Mouse (Mus musculus) spleen, embryonic (tissue): ENCODE measurements around the gene Sars2.
"Not testable (repeated sequence)": the region's sequence is repeated elsewhere in the genome, so short reads cannot be mapped to it uniquely, and the experiment has no call there.

Experiments
- CTCF ChIA-PET: fragments of 350-600 bp; sonication (Branson Sonifier 250); formaldehyde crosslinking; loops from one replicate; lab custom pipeline; 2022; lab: Charles Lee

The Sars2 gene

DNA sequence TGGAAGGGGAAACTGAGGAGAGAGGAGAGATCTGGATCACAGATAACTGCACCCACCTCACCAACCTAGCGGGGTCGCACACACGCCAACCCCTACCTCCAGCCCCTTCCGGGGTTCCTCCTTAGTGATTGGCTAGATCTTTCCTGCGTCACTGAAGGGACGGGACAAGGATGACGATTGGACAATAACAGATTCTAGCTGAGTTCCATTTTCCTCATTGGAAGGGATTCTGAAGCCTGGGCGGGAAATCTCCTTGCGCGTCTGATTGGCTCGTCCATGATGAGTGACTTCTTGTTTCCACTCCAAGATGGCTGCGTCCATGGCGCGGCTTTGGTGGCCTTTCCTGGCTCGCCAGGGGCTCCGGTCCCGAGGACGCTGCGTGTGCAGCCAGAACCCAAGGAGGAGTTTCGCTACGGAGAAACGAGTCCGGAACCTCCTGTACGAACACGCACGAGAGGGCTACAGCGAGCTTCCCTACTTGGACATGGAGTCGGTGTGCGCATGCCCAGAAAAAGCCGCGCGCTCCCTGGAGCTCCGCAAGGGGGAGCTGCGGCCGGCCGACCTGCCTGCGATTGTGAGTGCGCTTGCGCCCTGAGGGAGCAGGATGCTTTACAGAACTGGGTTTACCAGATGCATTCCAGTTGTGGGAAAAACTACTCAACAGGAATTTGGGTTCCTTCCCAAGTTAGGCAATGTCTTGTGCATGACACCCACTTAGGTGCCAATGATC lies at the start of gene Sars2, which contains the start of gene Mrps12:
Gene Sars2, plus strand, starts transcription at position 284 of the 730 bp plus-strand sequence.
Gene Mrps12, minus strand, starts transcription at position 112 of the 730 bp plus-strand sequence.
- CTCF ChIA-PET = interaction anchor here (0.6 kb wide), 1 partner anchor 69 kb away, joined by 4 read pairs; no protein-coding TSS in a partner anchor

DNA sequence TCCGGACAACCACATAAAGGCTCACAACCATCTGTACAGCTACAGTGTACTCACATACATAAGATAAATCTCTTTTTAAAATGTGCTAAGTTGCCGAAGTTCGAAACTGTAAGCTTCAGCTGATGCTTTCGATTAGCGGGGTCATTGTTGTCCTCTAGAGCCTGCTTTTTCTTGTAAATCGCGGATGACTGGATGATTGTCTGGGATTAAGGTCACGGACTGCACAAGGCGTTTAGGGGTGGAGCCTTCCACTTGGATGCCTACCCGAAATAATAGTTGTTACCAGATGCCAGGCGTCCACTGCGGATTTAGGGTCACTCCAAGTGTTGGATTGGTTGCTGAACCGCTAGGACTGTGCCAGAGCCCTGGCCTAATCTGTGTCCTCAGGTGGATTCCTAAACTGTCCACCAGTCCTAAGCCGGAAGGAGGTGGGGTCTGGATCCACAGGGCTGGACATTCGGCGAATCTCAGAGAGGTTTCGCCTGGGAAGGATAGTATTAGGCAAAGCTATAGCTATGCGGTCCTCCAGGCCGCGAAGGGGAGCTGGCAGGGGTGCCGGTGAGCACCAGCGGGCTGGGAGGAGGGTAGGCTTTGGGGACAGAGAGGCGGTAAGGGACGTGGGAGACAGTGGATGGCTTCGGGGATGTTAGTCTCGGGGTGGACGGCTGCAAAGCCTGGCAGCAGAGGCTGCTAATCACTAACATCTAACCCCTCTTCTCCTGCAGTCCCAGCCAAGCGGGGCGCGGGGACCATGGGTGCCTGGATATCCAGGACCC lies 49.1 kb upstream of the Sars2 start, which contains the start of gene Fbxo27:
Gene Fbxo27, plus strand, starts transcription at position 305 of the 776 bp plus-strand sequence.
- CTCF ChIA-PET = interaction anchor here (0.7 kb wide), 1 partner anchor 16 kb away, joined by 3 read pairs; no protein-coding TSS in a partner anchor

DNA sequence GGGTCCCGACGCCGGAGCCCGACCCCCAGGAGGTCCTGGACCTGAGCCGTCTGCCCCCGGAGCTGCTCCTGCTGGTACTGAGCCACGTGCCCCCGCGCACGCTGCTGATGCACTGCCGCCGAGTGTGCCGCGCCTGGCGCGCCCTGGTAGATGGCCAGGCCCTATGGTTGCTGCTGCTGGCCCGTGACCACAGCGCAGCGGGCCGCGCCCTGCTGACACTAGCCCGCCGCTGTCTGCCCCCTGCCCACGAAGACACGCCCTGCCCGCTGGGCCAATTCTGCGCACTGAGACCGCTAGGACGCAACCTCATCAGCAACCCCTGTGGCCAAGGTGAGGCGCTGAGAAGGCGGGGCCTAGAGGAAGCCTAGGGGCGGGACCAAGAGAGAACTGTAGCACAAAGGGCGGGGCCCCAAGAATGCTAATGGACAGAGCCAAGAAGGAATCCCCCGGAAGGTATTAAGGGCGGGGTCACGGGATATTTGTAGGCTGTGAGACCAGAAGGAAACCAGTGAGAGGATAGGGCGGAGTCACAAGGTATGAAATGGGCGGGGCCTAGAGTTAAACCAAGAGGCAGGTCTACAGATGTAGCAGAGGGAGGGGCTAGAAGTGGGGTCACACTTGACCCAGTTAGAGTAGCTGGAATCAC lies 48.3 kb upstream of the Sars2 start:
- CTCF ChIA-PET = no interaction called here

DNA sequence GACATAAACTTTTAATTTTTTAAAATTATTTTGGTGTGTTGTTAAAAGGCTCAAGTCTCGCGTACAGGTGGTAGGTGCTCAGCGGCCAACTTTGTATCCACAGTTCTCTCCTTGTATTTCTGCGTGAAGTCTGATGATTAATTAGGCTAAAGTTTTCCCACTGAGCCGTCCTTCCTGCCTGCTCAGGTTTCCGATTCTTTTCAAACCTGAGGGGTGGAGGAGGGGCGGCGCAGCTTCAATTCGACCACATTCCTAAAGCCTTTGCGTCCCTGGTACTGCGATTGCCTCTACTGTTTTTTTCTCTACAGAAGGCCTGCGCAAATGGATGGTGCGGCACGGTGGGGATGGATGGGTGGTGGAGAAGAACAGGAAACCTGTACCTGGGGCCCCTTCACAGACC lies 47.4 kb upstream of the Sars2 start:
- CTCF ChIA-PET = no interaction called here

DNA sequence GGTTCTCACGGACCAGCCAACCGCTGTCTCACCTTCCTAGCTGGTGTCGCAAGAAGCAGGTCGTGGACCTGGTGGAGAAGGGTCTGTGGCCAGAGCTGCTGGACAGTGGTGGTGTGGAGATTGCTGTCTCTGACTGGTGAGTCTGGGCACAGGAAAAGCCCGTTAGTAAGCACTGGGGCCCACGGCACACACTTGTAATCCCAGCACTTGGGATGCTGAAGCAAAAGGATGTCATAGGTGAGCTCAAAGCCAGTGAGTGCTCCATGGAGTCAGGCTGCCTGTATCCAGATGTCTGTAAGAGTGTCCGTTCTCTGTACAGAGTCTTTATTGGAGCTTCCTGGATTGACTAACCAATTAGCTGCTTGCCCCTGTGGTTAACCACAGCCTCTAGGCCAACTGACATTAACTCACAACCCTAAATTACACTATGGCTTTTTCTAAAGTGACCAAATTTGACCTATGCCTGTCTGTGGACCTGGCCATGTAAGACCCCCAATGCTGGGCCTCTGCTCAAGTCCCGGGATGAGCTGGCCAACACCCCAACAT lies 46.8 kb upstream of the Sars2 start:
- CTCF ChIA-PET = no interaction called here

DNA sequence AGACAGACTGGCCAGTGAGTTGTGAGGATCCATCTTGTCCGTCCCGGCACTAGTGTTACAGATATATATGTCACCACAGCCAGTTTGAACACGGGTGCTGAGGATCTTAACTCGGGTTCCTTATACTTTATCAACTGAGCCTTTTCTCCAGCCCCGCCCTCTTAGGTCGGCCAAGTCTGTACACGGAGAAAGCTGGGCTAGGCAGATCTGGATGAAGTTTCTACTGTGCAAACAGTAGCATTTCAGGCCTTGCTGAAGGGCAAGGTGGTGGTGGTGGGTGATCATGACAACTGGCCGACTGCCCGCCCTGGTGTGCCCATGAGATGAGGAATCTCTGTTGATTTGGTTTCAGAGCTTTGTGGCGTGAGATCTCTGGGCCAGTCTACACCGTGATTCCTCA lies 44.5 kb upstream of the Sars2 start:
- CTCF ChIA-PET = no interaction called here

DNA sequence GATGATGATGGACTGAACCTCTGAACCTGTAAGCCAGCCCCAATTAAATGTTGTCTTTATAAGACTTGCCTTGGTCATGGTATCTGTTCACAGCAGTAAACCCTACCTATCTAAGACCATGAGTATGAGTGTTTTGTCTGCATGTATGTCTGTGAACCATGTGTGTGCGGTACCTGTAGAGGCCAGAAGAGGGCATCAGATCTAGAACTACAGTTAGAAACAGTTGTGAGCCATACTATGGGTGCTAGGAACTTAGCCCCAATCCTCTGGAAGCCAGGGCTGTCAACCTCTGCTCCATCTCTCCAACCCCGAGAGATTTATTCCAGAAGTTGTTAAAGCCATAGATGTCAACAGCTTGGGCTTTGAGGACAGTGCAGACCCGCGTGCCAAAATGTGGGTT lies 41.5 kb upstream of the Sars2 start:
- CTCF ChIA-PET = interaction anchor here (0.6 kb wide), 2 partner anchors 11 to 41 kb away, joined by 4 to 8 read pairs; no protein-coding TSS in a partner anchor

DNA sequence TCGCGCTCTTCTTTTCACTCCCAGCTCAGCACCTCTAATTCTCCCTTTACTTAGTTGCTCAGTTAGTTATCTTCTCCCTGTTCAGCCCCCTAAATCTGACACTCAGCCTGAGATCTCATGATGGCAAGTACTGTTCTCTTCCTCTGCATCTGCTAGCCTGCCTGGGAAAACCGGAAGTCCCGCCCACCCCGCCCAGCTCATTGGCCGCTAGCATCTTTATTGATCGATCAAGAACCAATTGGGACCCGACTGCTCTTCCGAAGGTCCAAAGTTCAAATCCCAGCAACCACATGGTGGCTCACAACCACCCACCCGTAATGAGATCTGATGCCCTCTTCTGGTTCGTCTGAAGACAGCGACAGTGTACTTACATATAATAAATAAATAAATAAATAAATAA lies 40.5 kb upstream of the Sars2 start:
- CTCF ChIA-PET = not testable (repeated sequence)

DNA sequence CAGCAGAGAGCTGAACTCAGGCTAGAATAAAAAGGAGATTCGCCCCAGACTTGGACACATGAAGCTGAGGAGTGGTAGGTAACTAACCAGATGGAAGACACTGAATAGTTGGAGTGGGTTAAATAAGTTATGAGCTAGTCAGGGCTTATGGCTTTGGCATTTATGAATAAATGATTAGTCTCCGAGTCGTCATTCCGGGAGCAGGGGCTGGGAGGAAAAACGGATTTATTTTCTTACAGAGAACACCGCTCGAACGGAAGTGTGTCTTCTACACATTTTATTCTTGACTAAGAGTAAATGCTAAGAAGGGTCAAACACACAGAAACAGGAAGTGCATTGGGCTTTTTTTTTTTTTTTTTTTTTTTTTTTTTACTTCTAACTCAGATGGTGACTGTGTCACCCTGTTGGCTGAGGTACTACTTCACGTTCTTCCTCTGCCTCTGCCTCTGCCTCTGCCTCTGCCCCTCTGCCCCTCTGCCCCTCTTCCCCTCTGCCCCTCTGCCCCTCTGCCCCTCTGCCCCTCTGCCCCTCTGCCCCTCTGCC lies 39.1 kb upstream of the Sars2 start:
- CTCF ChIA-PET = no interaction called here

DNA sequence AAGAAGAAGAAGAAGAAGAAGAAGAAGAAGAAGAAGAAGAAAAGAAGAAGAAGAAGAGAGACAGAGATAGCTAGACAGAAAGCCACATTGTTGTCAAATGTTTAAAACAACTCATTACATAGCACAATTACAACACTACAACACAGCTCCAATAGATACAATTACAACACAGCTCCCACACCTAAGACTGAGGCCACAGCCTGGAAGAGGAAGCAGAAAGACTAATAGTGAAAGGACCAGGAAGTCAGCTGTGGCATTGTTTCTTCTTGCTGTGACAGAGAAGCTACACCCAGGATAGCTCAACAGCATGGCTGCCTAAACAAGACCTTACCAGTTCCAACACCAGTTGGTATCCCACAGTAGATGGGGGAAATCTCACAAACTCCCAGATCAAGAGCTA lies 32.3 kb upstream of the Sars2 start:
- CTCF ChIA-PET = interaction anchor here (0.7 kb wide), 1 partner anchor 107 kb away, joined by 3 read pairs; no protein-coding TSS in a partner anchor

DNA sequence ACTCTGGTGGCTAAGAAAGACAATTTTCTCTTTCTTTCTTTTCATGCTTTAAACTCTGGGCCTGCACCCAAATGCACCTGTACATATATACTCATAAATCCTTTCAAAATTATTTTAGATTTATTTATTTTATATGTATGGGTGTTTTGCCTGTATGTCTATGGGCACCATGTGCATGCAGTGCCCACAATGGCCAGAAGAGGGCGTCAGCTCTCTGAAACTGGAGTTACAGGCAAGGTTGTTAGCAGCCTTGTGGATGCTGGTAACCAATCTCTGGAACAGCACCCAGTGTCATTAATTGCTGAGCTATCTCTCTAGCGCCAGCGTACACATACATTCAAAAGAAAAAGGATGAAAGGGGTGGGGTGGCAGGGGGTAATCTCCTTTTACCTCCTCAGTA lies 30.8 kb upstream of the Sars2 start:
- CTCF ChIA-PET = no interaction called here

DNA sequence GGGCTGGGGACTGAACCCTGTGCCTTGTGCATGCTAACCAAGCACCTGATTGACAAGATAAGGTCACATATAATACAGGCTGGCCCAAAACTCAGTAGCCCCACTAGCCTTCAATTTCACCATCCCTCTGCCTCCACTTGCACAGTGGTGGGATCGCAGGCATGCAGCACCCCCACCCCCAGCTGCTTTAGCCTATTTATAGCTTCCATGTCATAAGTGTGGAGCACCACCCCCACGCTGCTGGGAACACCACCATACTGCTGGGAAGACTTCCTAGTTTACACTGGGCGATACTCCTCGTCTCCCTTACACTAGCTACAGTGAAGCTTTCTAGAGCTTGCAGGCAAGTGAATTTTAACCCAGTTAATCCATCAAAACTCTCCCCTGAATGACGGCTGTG lies 27.1 kb upstream of the Sars2 start:
- CTCF ChIA-PET = no interaction called here

DNA sequence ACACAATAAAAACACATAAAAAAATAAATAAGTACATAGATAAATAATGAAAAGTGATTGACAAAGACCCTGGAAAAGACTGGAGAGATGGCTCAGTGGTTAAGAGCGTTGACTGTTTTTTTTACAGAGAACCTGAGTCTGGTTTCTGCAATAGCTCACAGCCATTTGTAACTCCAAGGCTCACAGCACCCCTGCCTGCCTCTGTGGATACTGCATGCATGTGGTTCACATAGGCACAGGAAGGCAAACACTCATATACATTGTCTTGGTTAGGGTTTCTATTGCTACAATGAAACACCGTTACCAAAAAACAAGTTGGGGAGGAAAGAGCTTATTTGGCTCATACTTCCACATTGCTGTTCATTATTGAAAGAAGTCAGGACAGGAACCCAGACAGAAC lies 26.2 kb upstream of the Sars2 start:
- CTCF ChIA-PET = no interaction called here

DNA sequence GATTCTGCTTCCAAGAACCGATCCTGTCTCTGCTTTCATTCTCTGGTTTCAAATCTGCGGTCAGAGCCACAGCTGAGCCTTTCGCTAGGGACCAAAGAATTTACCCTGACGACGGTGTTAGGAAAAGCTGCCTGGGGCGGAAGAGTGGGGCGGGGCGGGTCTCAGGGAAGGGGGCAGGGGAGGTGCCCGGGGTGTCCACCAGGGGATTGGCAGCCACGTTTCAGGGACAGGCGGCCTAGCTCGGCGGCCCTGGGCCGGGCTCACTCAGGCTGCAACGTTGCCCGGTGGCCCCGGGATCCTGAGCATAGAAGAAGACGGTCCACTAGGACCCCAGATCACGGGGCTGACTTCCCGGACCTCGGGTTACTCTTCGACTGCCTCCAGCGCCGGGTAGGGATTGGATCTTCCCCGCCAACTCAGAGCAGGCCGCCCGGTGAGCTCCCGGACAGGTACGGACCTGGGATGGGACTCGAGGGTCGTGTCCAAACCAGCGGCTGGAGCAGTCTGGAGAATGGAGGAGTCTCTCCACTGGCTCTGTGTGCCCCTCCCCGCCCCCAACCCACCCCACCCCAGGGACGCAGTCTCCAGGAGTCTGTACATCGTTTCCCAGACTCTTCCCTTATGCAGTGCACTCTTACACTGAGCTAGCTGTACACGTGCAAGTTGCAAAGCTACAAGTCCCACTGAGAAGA lies 25.1 kb upstream of the Sars2 start, which contains the start of gene Fbxo17:
Gene Fbxo17, plus strand, starts transcription at position 215 of the 692 bp plus-strand sequence.
- CTCF ChIA-PET = interaction anchor here (0.6 kb wide), 1 partner anchor 1307 kb away, joined by 3 read pairs; no protein-coding TSS in a partner anchor

DNA sequence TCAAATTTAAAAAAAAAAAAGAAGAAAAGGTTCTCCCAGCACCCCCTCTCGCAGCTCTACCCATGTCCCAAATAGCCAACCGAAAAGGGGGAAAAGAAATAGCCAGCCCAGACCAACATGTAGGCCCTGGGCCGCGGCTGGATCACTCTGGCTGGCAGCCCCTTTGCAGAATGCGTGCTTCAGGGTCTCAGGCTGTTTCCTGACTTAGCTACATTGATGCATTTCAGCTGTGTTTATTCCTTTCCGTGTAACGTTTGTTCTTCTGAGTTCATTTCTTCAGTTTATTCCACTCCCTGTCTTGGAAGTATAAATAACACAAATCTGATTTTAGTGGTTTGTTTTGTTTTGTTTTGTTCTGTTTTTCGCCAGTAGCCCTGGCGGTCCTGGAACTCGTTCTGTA lies 24.1 kb upstream of the Sars2 start:
- CTCF ChIA-PET = no interaction called here

DNA sequence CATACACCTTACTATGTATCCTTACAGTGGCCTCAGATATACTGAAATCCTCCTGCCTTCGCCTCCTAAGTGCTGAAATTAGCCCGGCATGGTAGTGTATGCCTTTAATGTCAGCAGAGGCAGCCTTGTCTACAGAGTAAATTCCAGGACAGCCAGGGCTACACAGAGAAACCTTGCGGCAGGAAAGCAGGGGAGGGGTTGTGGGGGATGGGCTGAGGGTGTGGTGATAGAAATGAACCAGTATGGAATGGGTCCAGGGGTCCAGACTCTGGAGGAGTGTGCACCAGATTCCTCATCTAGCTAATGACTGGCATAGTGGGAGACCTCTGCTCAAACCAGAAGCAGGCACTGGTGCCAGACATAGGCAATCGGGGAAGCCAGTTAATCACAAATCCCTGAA lies 22.6 kb upstream of the Sars2 start:
- CTCF ChIA-PET = interaction anchor here (0.7 kb wide), 1 partner anchor 93 kb away, joined by 5 read pairs; no protein-coding TSS in a partner anchor

DNA sequence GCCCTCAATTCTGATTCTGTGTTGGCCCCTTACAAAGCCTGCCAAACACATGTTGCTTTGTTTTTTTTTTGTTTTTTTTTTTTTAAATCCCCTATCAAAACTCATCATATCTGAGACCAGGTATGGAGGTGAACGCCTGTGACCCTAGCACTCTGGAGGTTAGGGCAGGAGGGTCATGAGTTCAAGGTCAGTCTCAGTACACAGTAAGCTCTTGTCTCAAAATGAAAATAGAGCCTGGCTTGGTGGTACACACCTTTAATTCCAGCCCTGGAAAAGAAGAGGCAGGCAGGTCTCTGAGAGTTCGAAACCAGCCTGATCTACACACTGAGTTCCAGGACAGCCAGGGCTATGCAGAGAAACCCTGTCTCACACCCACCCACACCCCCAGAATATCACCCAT lies 22.1 kb upstream of the Sars2 start:
- CTCF ChIA-PET = no interaction called here

DNA sequence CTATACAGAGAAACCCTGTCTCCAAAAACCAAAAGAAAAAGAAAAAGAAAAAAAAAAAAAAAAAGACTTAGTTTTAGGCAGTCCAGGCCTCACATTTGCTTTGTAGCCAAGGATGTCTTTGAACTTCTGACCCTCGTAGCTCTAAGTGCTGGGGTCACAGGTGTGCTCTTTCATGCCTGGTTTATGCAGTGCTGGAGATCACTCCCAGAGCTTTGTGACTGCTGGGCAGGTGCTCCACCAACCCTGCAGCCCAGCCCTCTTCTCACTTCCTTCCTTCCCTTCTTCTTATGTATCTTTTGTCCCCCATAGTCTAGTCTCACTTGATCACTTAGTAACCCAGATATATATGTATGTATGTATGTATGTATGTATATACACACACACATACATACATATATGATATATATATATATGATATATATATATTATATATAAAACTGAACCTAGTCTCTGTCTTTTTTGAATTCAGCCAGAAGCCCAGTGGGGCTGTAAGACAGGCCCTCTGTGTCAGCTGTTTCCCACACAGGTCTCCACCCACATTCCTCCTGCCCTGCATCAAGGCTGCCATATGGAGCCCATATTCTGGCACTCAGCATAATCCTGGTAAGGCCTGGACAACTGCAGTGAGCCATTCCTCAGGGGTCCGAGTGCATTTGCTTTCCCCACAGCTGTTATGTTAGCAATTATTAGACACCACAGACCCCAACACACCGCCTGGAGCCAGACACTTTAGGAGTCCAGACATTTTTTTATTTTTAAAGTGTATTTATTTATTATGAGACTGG lies 20.8 kb upstream of the Sars2 start:
- CTCF ChIA-PET = interaction anchor here (0.5 to 0.7 kb wide), 2 partner anchors 286 to 1541 kb away, joined by 8 to 10 read pairs; no protein-coding TSS in a partner anchor

DNA sequence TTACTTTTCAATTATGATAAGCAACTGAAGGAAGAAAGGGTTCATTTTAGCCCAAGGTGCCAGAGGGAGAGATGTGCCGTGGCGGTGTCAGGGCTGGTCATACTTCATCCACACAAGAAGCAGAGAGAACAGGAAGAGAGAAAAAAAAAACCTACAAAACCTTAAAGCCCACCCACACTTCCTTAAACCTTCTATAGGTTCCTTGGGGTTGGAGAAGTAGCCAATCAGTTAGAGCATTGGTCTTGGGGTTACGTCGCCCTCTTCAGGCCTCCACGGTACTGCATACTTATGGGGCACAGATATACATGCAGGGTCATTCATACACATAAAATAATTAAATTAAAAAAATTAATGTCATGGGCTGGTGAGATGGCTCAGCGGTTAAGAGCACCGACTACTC lies 19.7 kb upstream of the Sars2 start:
- CTCF ChIA-PET = interaction anchor here (0.7 kb wide), 1 partner anchor 1540 kb away, joined by 8 read pairs; no protein-coding TSS in a partner anchor

DNA sequence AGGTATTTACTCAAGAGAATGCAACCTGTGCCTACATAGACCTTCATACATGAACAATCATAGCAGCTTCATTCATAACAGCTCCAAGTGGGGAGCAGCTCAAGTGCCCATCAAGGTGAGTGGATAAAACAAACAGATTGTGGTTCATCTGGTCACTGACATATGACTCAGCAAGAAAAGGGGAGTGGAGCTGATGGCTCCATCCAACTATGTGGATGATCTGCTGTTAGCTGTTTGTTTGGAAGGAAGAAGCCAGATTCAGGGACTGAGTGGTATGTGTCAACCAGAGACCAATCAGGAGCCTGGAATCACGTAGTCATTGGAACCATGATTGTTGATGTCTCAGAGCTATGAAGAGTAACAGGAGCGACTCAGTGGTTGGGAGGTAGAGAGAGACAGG lies 17.2 kb upstream of the Sars2 start:
- CTCF ChIA-PET = no interaction called here
